Mouse (Mus musculus): ENCODE measurements at regions not wholly inside any gene's neighbourhood (a gene's known extent, or its start where the extent isn't known, plus 50 kb on each side); places are given as distances from the start of the nearest gene placed in this dataset.

GRCm38 (mm10) chr14:25294226-25294625, 164.8 kb upstream of the Zmiz1 start:
- DNase-seq (ENCODE audit: low read depth), result no peak

DNA sequence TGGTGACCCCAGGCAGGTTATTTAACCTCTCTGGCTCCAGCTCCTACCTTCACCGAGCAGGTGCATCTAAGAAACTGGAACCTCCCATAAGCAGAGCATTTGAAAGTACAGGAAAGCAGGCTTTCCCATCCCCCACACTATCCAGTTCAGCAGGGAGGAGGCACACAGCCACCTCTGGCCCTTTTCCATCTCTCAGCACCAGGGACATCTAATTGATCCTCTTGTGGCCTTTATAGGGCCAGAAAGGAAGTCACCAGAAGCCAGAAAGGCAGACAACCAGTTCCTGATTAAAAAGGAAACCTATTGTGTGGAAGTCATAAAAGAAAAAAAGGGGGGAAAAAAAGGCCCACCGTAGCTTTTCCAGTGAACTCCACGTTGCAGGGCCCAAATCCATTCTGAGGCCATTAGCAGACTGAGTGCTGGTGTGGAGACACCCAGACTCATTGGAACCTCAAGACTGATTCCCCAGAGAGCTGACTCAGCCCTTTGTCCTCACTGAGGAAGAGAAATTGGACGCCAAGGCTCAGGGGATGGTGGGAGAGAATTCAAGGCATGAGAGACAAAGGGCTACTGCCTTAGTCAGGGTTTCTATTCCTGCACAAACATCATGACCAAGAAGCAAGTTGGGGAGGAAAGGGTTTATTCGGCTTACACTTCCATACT, 163.2 kb upstream of the Zmiz1 start:
- DNase-seq (ENCODE audit: low read depth), result no peak

DNA sequence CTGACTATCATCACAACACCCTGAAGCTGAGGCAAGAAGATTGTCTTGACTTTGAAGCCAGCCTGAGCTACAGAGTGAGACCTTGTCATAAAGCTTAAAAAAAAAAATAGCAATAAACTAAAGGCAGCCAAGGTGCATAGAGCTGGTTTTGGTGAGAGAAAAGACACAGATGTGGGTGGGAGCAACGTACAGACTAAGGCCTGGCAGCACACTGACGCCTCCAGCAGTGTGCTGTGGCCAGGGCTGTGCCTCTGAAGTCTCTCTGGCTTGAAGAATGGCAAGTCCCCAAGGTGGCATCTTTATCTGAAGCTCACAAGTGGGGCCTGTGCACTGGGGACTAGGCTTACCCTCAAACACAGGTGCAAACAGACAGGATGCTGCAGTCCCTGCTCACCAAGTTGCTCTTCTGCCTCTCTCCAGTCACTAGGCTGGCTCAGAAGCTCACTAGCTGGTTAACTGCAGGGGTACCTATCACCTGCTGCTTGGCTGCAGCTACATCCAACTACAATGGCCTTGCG, 159.3 kb upstream of the Zmiz1 start:
- DNase-seq (ENCODE audit: low read depth), result no peak

- DNase-seq (ENCODE audit: low read depth), result peak; percentile 51
Measured at GRCm38 (mm10) chr14:25301336-25302031, 157.5 kb upstream of the Zmiz1 start.

- DNase-seq (ENCODE audit: low read depth), result no peak
Measured at GRCm38 (mm10) chr14:25304391-25304851, 154.6 kb upstream of the Zmiz1 start.

DNA sequence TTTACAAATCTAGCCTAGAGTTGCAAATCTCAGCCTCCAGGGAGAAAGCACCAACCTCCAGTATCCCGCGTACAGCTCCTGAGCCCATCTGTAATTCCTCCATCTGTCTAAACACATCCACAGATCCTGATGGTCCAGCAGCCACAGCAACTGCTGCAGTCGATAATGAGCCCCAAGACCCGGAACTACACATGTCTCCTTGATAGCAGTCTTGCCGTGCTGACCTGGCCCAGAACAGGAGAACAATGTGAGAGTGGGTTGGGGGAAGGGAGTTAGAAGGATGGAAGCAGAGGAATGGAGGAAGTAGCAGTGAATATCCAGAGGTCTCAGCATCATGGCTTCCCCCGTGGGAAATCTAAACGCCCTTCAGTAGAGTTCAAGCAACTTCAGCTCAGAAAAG, 152.8 kb upstream of the Zmiz1 start:
- no peak for DNase-seq (ENCODE audit: low read depth)

- DNase-seq (ENCODE audit: low read depth), result no peak
Measured at GRCm38 (mm10) chr14:25306961-25307654, 151.9 kb upstream of the Zmiz1 start.

- no peak for DNase-seq (ENCODE audit: low read depth)
Measured at GRCm38 (mm10) chr14:25308051-25308450, 150.9 kb upstream of the Zmiz1 start.

DNA sequence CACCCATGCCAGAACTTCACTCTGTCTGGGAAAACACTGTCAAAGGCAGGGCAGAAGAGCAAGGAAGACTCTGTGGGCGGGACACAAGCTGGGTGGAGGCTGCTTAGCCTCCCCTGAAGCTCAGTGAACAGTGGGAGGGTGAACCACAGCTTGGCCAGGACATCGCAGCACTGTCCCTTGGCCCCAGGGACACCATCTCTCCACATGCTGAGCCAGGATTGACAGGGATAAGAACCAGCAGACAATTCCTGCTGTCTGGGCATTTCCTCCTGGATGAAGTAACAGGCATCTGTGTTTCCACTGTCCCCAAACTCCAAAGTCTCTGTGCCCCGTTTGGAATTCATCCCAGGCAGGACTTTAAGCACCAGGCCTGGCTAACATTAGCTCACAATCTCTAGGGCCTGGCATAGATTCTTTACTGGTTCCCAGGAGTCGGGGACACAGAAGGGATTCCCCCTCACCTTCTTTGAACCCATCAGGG, 148.3 kb upstream of the Zmiz1 start:
- DNase-seq (ENCODE audit: low read depth), result no peak

DNA sequence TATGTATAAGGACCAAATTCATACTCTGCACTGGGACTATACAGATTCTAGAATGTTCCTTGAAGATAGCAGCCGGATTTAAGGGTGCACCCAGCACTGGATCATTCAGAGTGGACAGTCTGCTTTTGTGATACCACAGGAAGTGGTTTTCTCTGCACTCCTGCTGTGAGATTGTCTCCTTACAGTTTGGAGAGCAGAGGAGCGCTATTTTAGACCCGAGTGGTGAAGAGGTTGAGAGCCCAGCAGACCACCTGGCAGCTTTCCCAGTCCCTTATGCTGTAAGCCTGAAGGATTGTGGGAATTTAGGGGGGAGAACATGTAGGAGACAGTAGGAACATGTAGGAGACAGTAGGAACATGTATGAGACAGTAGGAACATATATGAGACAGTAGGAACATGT, 147.5 kb upstream of the Zmiz1 start:
- DNase-seq (ENCODE audit: low read depth), result peak; percentile 49

DNA sequence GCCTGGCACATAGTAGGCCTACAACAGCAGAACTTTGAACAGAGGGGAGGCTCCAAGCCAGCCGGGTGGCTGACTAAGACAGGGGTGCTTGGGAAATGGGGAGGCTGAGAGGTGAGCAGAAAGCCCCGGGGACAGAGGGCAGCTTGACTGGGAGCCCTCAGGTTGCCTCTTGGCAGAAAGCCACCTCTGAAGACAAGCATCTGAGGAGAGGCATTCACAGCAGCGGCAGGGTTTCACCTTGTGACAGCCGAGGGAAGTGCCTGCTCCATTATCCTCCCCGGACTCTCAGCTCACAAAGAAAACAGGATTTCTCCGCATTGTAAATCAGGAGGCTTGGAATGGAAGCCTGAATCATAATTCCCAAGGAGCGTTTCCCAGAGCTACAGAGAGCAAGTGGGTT, 146.8 kb upstream of the Zmiz1 start:
- DNase-seq (ENCODE audit: low read depth), result no peak

- DNase-seq (ENCODE audit: low read depth), result peak; percentile 23
Measured at GRCm38 (mm10) chr14:25312814-25313426, 146.1 kb upstream of the Zmiz1 start.

DNA sequence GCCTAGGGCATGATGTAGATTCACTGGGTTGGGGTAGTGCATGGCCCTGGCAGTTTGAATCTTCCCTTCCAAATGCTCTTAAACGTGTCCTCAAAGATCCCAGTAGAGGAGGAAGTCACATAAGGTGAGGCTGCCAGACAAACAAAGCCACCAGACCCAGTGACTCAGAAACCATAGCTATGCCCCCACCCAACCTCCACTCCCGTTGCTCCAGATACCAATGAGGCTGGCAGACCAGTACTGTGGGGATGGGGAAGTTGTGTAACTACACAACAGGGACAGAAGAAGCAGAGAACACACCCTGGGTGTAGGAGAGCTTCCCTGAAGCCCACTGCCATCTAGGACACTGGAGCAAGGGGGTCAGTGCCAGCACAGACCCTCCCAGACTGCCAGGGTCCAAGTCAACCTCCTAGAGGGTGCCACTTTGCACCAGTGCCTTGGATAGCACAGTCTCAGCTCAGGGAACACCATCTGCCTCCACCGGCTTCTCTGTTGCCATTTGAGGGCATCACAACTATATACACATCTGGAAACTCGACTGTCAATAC, 145.2 kb upstream of the Zmiz1 start:
- DNase-seq (ENCODE audit: low read depth), result peak; percentile 18

- DNase-seq (ENCODE audit: low read depth), result no peak
Measured at GRCm38 (mm10) chr14:25316491-25316890, 142.5 kb upstream of the Zmiz1 start.

- no peak for DNase-seq (ENCODE audit: low read depth)
Measured at GRCm38 (mm10) chr14:25317680-25318471, 141.1 kb upstream of the Zmiz1 start.

DNA sequence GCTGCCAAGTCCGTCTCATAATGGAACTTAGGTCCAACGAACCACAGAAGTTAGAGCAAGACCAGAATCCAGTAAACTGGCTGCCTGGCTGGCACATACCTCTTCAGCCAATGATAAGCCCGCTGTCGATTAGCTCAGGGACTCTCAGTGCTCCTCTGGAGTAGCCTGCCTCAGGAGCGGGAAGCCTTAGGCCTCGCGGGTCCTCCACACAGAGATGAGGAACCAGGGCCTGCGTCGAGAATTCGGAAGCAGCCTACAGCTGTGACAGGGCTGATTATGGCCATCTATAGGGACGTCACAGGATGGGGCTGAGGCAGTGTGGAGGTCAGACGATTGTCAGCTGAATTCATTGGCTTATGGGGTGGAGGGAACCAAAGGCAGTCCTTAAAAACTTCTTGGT, 140.1 kb upstream of the Zmiz1 start:
- no peak for DNase-seq (ENCODE audit: low read depth)

GRCm38 (mm10) chr14:25320141-25320540, 138.8 kb upstream of the Zmiz1 start:
- DNase-seq (ENCODE audit: low read depth), result no peak

GRCm38 (mm10) chr14:25323542-25324484, 135.2 kb upstream of the Zmiz1 start:
- no peak for DNase-seq (ENCODE audit: low read depth)

DNA sequence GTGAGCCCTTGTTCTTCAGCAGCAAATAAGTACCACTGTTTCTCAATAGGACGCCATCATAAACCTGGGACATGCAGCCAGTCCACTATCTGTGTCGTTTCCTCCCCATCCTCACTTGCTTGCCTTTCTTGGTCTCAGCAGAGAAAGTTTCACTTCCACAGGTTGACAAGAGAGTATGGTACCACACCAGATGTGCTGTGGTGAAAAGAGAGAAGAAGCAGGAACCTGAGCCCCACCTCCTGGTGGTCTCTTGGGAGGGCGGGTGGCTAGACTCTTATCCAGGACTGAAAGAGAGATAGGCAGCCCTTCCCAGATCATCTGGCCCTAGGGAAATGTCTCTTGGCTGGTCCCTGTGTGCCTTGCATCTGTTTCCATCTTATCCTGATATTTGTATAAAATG, 133.1 kb upstream of the Zmiz1 start:
- no peak for DNase-seq (ENCODE audit: low read depth)

DNA sequence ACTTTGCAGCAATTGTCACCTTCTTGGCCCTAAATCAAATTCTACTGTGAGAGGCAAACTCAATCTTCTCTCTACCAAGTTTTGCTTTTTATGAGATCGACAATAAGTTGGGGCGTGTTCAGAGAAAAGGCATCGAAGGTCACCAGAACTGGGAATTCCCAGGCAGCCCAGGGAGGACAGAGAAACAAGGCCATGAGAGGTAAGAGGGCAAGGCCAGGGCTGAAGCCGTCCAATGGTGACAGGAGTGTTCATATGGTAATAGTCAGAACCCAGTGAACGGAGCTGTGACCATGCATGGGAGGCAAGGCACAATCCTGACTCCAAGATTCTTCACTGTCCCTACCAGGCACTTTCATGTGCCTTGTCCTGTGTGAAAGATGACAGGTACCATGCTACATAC, 130.8 kb upstream of the Zmiz1 start:
- DNase-seq (ENCODE audit: low read depth), result no peak
